Mouse (Mus musculus) liver, adult 2 months (tissue): Measurements from ENCODE around the gene Prdm4.

Source experiments
- CTCF ChIP-seq: fragments of 200-500 bp; IDR thresholded peaks from 2 replicates; pipeline ENCODE4 v1.5.1; 2011; ENCODE audit warnings: low read depth, low read length, control low read depth
- POLR2A ChIP-seq: fragments of 200-500 bp; IDR thresholded peaks from 2 replicates; pipeline ENCODE4 v1.6.1; 2011; ENCODE audit warnings: low read length, control low read depth; ENCODE audit not compliant: insufficient read depth; ENCODE audit errors: extremely low read depth

- TF ChIP-seq POLR2A (no peak), CTCF (no peak)
Observed at GRCm38 (mm10) chr10:85873861-85874544, 42.9 kb downstream of the Prdm4 start.
